Mouse (Mus musculus): ENCODE results near the gene Iqcc. TPM values are rescaled to one million over a fixed set of nuclear protein-coding genes. Genes with fewer than 3 reads are reported as not detected.

Gene Iqcc
- total and polyA plus RNA-seq, 3 experiments = 28.2 to 63.9 (median 32.0) TPM

- no peak for DNase-seq
Observed at GRCm38 (mm10) chr4:129622120-129622802, 3.4 kb upstream of the Iqcc start.

- DNase-seq = peak; percentile 68
Observed at GRCm38 (mm10) chr4:129621283-129621841, 2.5 kb upstream of the Iqcc start.

GRCm38 (mm10) chr4:129620419-129621282 is 1.8 kb upstream of the Iqcc start:
- DNase-seq = no peak

- DNase-seq = no peak
Observed at GRCm38 (mm10) chr4:129618031-129618430, 868 bp downstream of the Iqcc start.

GRCm38 (mm10) chr4:129617121-129617641 is 1.7 kb downstream of the Iqcc start:
- no peak for DNase-seq

GRCm38 (mm10) chr4:129616631-129617030 is 2.3 kb downstream of the Iqcc start:
- DNase-seq = no peak

GRCm38 (mm10) chr4:129615801-129616290 is 3.1 kb downstream of the Iqcc start:
- no peak for DNase-seq

GRCm38 (mm10) chr4:129614093-129614492 is 4.8 kb downstream of the Iqcc start, which contains the start of gene Dcdc2b:
Dcdc2b (minus strand) TSS chr4:129614257.
- DNase-seq = no peak

GRCm38 (mm10) chr4:129610472-129610871 is 8.4 kb downstream of the Iqcc start:
- no peak for DNase-seq

- DNase-seq = no peak
Observed at GRCm38 (mm10) chr4:129610026-129610425, 8.9 kb downstream of the Iqcc start.

GRCm38 (mm10) chr4:129609139-129609631 is 9.7 kb downstream of the Iqcc start:
- no peak for DNase-seq

- DNase-seq = peak; percentile 79
Observed at GRCm38 (mm10) chr4:129608426-129609025, 10.4 kb downstream of the Iqcc start.

- peak; percentile 92 for DNase-seq
Observed at GRCm38 (mm10) chr4:129600233-129601158, 18.4 kb downstream of the Iqcc start, which contains the start of the genes Eif3i and Tmem234. Eif3i (minus strand) TSS chr4:129600648. Tmem234 (plus strand) TSS chr4:129600668.

GRCm38 (mm10) chr4:129588865-129589264 is 30.0 kb downstream of the Iqcc start:
- no peak for DNase-seq

GRCm38 (mm10) chr4:129586943-129587342 is 32.0 kb downstream of the Iqcc start:
- DNase-seq = no peak

GRCm38 (mm10) chr4:129585773-129586172 is 33.1 kb downstream of the Iqcc start:
- DNase-seq = no peak

- DNase-seq = peak; percentile 92
Observed at GRCm38 (mm10) chr4:129584884-129585608, 33.9 kb downstream of the Iqcc start.

- no peak for DNase-seq
Observed at GRCm38 (mm10) chr4:129584370-129584769, 34.5 kb downstream of the Iqcc start.

- no peak for DNase-seq
Observed at GRCm38 (mm10) chr4:129582251-129582650, 36.6 kb downstream of the Iqcc start.

- no peak for DNase-seq
Observed at GRCm38 (mm10) chr4:129580347-129580746, 38.6 kb downstream of the Iqcc start.

Measured in adrenal gland, adult 2 months (tissue).